Mouse (Mus musculus) MEL-GATA-1-ER (cell line): ENCODE measurements around the gene Asic2.

Experiments
- DNase-seq: peaks from one replicate; pipeline ENCODE4 v3.0.0-alpha.2; 2012; ENCODE audit warnings: low read depth; ENCODE audit errors: extremely low read depth

Gene Asic2

GRCm38 (mm10) chr11:81521881-81522280, 446.4 kb downstream of the Asic2 start:
- no peak for DNase-seq

DNA sequence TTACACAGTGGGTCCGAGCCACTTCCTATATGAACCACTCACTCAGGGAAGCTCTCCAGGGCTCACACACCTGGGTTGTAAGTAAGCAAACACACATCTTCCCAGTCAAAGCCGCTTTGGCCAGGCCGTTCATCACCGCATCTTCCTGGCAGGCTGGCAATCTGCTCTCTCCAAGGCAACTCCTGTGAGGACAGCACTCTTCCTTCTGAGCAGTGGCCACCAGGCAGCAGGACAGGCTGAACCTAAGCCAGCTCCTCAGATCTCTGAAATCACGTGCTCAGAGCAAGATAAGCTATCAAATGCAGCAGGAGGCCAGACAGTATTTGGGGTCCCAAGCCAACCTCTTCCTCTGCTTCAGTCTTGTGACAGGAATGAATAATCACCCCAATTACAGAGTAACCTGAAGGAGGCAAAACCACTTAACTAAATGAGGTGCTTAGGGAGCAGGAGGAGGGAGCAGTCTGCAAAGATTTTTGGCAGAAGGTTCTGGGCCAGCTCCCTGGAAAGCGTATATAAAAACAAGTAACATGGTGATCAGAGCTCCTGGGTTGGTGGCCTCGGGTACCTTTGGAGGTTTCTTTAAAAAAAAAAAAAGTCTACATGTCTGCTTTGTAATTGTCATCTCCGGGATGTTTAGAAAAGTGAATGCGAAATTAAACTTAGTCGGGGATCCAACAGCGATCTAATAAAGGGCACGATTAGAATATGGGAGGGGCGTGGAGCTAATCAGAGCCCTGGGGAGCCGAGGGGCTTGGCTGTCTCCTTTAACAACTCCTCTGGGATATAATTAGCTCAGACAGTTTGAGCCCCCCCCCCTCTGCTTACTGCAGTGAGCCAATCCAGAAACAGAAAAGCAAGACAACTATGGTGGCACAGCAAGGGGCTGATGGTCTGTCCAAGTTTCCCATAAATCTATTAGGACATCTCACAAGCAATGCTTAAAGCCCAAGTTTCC, 450.0 kb downstream of the Asic2 start:
- no peak for DNase-seq

- DNase-seq: no peak
Observed at GRCm38 (mm10) chr11:81515754-81516153, 452.5 kb downstream of the Asic2 start.

DNA sequence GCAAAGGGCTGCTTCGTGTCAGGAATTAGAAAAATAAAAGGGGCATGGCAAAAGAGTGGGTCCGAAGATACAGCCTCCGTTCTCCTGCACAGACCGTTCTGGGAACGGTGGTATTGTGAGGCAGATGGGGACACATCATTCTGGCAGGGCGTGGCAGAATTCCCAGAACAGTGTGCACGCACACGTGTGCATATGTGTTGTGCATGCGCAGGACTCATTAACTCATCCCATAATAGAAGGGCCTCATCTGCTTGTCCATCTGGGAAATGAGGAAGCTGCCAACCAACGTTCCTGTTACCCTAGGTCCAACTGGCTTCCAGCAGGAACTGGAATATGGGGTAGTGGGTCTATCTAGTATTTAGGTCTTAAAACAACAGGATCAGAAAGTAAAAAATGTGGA, 455.8 kb downstream of the Asic2 start:
- no peak for DNase-seq

GRCm38 (mm10) chr11:81511401-81511800, 456.9 kb downstream of the Asic2 start:
- no peak for DNase-seq

- DNase-seq: no peak
Observed at GRCm38 (mm10) chr11:81508385-81509233, 459.6 kb downstream of the Asic2 start.

GRCm38 (mm10) chr11:81504791-81505430, 463.3 kb downstream of the Asic2 start:
- no peak for DNase-seq

DNA sequence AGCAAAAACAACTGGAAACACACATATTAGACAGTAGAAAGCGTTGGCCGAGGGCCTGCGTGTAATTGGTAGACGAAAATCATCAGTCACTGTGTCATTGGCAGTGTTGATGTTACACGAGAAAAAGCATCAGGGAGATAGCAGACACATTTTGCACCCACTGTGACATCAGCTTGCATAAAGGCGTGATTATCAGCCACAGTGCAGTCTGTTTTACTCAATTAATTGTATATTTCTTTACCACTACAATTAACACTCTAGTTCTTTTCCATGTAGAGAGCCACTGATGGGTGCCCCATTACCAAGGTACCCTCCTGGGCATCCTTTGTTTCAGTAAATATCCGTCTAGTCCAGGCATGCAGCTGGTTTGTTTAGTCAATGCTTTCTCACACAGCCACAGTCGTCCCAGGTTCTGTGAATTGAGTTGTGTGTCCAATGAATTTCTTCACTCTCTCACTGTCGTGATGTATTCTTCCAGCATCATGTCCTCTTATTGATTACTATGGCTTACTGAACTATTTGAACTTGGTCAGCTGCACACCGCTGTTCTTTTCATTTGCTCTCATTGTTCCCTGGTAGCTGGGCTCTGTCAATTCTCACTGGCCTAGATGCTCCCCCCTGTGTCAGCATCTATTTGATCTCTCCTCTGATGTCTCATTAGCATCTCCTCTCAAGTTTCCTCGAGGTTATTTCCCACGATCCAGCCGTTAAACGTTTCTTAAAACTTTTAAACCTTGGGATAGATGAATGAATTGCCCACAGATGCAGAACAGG, 466.6 kb downstream of the Asic2 start:
- no peak for DNase-seq

GRCm38 (mm10) chr11:81498990-81499389, 469.3 kb downstream of the Asic2 start:
- DNase-seq: no peak

DNA sequence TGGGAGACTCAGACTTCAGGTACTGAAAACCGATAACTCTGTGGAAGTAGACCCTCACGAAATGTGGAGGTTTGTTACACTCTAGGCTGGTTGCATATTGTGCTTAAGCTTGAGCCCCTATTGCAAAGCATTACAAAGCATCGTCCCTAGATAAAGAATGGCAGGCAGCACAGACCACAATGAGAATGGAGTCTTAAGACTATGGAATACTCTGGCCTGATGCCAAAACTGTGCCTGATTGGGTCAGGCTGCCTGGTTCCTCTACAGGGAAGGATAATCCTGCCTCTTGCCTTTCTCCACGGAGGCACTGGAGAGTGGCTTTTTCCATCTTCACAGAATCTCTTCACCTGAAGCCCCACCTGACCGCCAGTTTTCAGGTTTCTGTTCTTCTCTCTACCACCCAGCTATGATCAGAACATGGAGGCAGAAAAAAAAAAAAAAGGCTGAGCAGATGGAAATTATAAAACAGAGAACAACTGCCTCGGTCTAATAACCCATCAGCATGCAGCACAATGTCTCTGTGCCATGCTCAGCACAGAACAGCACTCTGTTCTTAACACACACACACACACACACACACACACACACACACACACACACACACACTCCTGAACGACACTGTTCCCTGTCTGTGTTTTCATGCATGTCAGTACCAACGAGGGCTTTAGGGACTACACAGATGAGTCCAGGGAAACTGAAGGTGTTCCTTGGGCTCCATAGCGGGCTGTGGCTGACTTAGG, 470.4 kb downstream of the Asic2 start:
- DNase-seq: no peak

- DNase-seq: no peak
Observed at GRCm38 (mm10) chr11:81496446-81496845, 471.8 kb downstream of the Asic2 start.

- DNase-seq: no peak
Observed at GRCm38 (mm10) chr11:81492351-81492750, 475.9 kb downstream of the Asic2 start.

DNA sequence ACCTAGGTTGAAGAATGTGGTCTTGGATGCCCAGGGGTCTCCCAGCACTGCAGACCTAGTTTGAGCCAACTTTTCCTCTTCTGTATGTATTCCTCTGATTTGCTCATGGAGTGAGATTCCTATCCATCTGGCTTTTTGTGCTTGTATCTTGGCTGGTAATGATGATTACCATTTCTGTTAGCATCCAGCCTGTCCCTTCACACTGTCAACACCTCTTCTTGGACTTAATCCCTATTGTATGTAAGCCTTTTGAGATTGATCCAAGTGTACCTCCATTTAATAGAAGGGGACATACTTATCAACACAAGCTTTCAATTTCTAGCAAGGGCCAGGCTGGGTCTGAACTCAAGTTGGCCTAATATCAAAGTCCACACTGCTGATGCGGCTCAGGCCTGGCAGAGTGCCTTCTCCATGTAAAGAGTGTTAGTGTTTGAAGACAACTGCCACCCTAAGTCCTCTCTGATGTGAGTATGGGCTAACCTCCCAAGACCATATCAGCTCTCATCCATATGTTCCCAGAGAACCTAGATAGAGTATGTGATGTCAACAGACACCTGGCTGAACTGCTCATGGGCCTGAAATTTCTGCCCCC, 479.0 kb downstream of the Asic2 start:
- DNase-seq: no peak

DNA sequence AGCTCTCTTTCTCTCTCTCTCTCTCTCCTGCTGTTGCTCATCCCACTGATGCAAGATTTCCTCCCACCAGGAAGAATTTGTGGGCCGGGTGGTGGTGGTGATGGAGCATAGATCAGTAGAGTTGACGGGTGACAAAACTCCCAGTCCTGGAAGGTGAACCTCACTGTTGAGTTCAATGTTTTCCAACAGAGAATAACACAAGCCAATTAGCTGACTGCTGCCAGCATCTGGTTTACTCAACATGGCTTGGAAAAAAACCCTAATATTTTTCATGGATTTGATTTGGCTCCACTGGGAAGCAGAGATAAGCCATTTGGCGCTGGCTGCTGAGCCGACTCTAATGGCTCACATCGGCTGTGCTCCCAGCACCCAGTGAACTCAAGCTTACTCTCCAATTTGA, 479.6 kb downstream of the Asic2 start:
- DNase-seq: no peak

DNA sequence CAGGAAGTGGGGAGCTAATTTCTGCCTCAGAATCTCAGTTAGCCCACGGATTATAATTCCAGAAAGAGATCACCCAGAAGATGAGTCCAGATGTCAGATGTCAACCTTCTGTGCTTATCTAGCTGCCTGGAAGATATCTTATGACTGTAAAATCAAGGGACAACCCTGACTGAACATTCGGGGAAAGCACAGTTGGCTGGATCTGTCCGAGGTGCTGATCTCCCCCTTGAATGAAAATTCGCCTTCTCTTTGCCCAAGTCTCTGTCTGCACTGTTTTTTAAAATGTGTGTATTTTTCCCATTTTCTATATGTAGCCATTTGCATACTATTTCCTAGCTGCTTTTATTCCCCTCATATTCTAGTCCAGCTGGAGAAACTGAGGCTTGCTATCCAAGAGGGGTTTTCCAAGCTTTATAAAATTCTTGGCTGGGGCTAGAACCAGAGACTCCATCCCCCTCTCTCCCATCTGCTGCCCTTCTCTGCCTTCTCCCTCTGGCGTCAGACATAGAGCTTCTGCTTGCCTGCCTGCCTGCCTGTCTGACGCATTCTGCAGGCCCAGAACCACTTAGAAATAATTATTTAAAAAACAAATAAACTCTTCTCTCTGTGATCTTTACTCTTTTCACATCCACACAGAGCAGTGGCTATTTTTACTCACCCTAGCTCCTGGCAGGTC, 481.9 kb downstream of the Asic2 start:
- DNase-seq: no peak

DNA sequence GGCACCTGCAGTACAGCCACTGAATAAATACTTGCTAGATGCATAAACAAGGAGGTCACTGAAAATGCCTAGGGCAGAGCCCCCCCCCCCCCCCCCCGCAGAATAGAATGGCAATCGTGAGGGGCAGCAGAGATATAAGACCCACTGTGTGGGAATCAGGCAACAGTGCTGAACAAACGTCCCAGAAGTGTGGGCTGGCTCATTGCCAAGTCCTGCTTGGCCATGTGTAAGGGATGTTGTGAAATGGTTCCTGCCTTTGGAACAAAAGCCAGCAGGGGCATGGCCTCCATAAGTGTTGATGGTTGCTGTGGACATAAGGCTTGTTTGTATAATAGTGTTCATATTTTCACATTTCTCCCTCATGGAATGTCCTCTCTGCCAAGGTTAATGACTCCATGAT, 487.1 kb downstream of the Asic2 start:
- no peak for DNase-seq

GRCm38 (mm10) chr11:81476231-81476630, 492.0 kb downstream of the Asic2 start:
- no peak for DNase-seq

GRCm38 (mm10) chr11:81474121-81474520, 494.1 kb downstream of the Asic2 start:
- no peak for DNase-seq

- no peak for DNase-seq
Observed at GRCm38 (mm10) chr11:81462199-81462598, 506.1 kb downstream of the Asic2 start.
